Mouse (Mus musculus) cortical plate, adult 2 months (tissue): Measurements from ENCODE around the gene Pms1. TPM values are rescaled to one million over a fixed set of nuclear protein-coding genes. Genes with fewer than 3 reads are reported as not detected.
"Not testable (repeated sequence)": the region's sequence is repeated elsewhere in the genome, so short reads cannot be mapped to it uniquely, and the experiment has no call there.

Experiments used
- H3K27ac ChIP-seq: fragments of 200-500 bp; 2 replicates; pipeline ENCODE4 v1.5.1; 2012; ENCODE audit warnings: low read length, control low read depth, inconsistent platforms; ENCODE audit not compliant: insufficient read depth
- H3K4me1 ChIP-seq: fragments of 200-500 bp; 2 replicates; pipeline ENCODE4 v1.6.1; 2011; ENCODE audit warnings: low read length; ENCODE audit not compliant: control insufficient read depth, insufficient read depth
- H3K4me3 ChIP-seq: fragments of 200-500 bp; 2 replicates; pipeline ENCODE4 v1.5.1; 2011; ENCODE audit warnings: mild to moderate bottlenecking, low read length, control low read depth; ENCODE audit not compliant: insufficient read depth
- CTCF ChIP-seq: fragments of 200-500 bp; IDR thresholded peaks from 2 replicates; pipeline ENCODE4 v1.5.1; 2011; ENCODE audit warnings: mild to moderate bottlenecking, control low read depth, low read length; ENCODE audit not compliant: insufficient read depth; ENCODE audit errors: extremely low read depth
- POLR2A ChIP-seq: fragments of 200-500 bp; IDR thresholded peaks from 2 replicates; pipeline ENCODE4 v1.6.1; 2011; ENCODE audit warnings: mild to moderate bottlenecking, low read length, control low read depth; ENCODE audit not compliant: insufficient read depth; ENCODE audit errors: extremely low read depth
- polyA plus RNA-seq: library from polyadenylated mRNA; depleted of rRNA; stranded (reverse); fragments of >200 nt; gene quantifications from 2 replicates; pipeline ENCODE4 v1.2.3, GENCODE M21; 2012

The Pms1 gene
- polyA plus RNA-seq, 1 experiment, result 3.4 TPM

DNA sequence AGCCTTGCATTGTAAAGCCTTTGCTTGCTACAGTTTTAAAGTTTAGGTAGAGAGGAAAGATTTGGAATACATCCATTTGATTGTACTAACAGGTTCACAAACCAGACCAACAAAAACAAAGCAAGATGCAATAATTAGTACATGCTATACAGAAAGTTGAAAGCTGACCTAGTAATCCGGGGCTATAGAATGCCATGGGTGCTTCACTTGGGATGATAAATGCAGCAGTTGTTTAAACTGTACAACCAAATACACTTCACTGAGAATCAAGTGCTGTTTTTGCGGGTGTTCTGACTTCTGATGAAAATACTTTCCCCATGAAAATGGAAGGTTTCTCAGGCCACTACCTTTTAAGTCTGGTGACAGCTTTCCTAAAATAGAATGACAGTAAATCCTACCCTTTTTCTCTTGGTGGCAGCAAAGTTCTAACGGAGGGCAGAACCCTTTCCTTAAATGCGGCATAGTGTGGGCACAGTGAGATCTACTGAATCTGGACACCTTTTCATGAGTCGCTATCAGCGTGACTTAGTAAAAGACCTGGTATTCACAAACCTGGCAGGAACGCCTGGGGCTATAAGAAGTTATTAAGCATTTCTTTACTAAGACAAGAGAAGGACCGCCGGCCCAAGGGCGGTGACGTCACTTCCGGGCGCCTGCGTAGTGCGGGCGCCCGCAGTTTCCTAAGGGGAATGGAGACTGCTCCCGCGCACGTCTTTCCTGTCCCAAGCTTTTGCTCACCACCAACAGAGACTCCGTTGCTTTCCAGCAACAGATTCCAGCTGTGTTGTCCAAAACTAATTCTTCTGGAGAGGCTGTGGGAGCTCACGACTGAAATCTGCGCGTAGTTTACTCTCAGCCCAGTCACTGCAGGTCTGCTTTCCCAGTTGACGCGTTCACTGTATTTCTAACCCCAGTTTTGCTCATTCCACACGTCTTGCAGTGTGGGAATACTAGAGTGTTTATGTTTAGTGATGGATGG lies 16.5 kb upstream of the Pms1 start, which contains the start of gene Osgepl1:
Gene Osgepl1, plus strand, starts transcription at position 636 of the 979 bp plus-strand sequence.
- Histone ChIP-seq H3K27ac (peak within 1 kb of the TSS; percentile 94), H3K4me1 (no peaks in the 10 kb centered on the region), H3K4me3 (peak within 1 kb of the TSS; percentile 69)
- TF ChIP-seq POLR2A (peak; percentile 86), CTCF (no peak)

DNA sequence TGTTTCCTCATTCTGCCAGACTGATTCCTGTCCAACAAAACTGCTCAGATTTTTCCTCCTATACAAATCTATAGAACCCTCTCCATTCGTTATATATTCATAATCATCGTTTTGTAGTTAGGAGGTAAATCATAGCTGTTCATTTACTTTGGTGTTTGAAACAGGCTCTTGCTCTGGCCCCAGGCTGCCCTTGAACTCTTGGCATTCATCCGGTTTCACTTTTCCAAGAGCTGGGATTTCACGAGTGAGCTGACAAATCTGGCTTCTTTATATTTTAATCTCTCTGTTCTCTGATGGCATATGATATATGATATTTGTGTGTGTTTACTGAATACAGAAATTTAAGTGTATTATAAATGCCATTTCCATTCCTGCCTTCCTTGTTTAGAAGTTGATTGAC lies 3.7 kb upstream of the Pms1 start:
- TF ChIP-seq CTCF (no peak), POLR2A (no peak)
- Histone ChIP-seq H3K4me3 (no peak overlapping the region), H3K4me1 (no peaks in the 10 kb centered on the region), H3K27ac (no peak overlapping the region)

DNA sequence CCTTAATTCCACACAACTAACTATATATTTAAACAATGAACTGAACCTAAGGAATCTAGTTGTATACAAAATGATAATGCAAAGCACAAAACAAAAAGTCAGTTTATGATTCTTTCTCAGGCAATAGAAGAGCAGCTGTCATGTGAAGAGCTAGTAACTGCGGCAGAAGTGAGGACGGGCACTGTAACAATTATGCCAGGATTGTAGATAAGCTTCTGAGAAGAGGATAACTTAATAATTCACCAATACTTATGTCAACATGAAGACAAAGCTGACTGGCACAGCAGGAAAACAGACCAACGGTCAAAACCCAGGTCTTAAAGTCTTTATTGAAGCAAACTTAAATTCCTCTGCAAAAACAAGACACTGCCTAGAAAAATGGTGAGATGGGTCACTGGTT lies 5.6 kb downstream of the Pms1 start:
- H3K27ac ChIP-seq, result no peak overlapping the region
- no peak for TF ChIP-seq CTCF
- no peak for TF ChIP-seq POLR2A
- H3K4me3 ChIP-seq, result no peak overlapping the region
- no peaks in the 10 kb centered on the region for H3K4me1 ChIP-seq

- TF ChIP-seq POLR2A (no peak), CTCF (peak; percentile 67)
- no peak overlapping the region for H3K4me3 ChIP-seq
- H3K27ac ChIP-seq, result no peak overlapping the region
- no peaks in the 10 kb centered on the region for H3K4me1 ChIP-seq
These were observed 24.2 kb downstream of the Pms1 start for GRCm38 (mm10) chr1:53272646-53273045.

DNA sequence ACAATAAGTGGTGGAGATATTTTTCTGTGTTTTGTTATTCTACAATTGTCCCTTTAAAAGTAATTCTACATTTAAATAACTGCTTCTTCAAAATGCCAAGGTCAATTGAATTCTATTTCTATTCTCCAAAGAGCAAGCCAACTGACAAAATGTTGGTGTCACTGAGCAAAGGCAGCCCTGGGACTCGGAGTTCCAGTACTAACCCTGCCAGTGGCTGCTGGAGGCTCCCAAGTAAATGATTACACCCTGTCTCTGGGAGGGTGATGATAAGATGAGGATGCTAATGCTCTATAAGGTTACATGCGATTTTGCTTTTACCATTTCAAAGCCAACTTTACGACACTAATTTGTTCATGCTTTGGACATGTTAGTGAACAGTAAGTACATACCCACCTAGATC lies 26.9 kb downstream of the Pms1 start:
- no peak for TF ChIP-seq POLR2A
- TF ChIP-seq CTCF, result no peak
- no peaks in the 10 kb centered on the region for H3K4me1 ChIP-seq
- H3K27ac ChIP-seq, result no peak overlapping the region
- H3K4me3 ChIP-seq, result no peak overlapping the region

GRCm38 (mm10) chr1:53264958-53265612 lies 31.7 kb downstream of the Pms1 start:
- not testable (repeated sequence) for H3K27ac ChIP-seq, H3K4me3 ChIP-seq, H3K4me1 ChIP-seq

DNA sequence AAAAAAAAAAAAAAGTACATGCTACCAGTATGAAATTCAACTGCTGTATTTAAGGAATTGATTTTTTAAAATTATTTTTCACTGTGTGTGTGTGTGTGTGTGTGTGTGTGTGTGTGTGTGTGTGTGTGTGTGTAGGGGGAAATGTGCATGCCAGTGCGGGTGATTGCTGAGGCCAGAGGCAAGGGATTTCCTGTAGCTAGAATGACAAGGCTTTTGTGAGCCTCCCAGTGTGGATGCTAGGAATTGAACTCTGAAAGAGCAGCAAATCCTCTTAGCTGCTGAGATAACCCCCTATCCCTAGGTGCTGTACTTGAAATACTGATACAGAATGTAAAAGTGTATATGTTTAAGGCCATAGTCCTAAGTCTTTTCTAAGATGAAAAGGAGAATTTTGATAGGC lies 70.8 kb downstream of the Pms1 start:
- Histone ChIP-seq H3K27ac (no peak overlapping the region), H3K4me3 (no peak overlapping the region), H3K4me1 (peaks cover 1% of the 10 kb centered on the region; the same call in 1 of the 2 replicates)
- TF ChIP-seq CTCF (no peak), POLR2A (no peak)

GRCm38 (mm10) chr1:53225616-53226015 lies 71.2 kb downstream of the Pms1 start:
- H3K27ac ChIP-seq, result no peak overlapping the region
- H3K4me1 ChIP-seq, result peaks cover 1% of the 10 kb centered on the region; the same call in 1 of the 2 replicates
- H3K4me3 ChIP-seq, result no peak overlapping the region
- TF ChIP-seq POLR2A (no peak), CTCF (no peak)

- Histone ChIP-seq H3K27ac (no peak overlapping the region), H3K4me3 (no peak overlapping the region), H3K4me1 (peaks cover 1% of the 10 kb centered on the region; the same call in 1 of the 2 replicates)
- TF ChIP-seq POLR2A (no peak), CTCF (no peak)
These were observed 72.0 kb downstream of the Pms1 start for GRCm38 (mm10) chr1:53224775-53225174.
